Mouse (Mus musculus) embryonic facial prominence, embryonic 12.5 days (tissue): Measurements from ENCODE around the gene Mib2. TPM values are rescaled to one million over a fixed set of nuclear protein-coding genes. Genes with fewer than 3 reads are reported as not detected.

ENCODE experiments used
- polyA plus RNA-seq: library from polyadenylated mRNA; unstranded; fragments of >200 nt; fragmentation: Nextera tagmentation; extraction: Ambion mirVana; gene quantifications from 2 replicates; pipeline ENCODE4 v1.2.1, GENCODE M21; 2016

Gene Mib2
- polyA plus RNA-seq, 1 experiment from 2014 or later = 38.2 TPM

Other genes with a start within 250 kb of the Mib2 start
- gene Tmem52, start 200.1 kb downstream of the Mib2 start, polyA plus RNA-seq = not detected in 2 replicates
- gene Gnb1, start 177.8 kb downstream of the Mib2 start, polyA plus RNA-seq = 570 and 588 TPM in 2 replicates
- 96.6 and 101 TPM in 2 replicates for gene Nadk, start 106.8 kb downstream of the Mib2 start, polyA plus RNA-seq
- 11.4 and 12.5 TPM in 2 replicates for gene Slc35e2, start 67.8 kb downstream of the Mib2 start, polyA plus RNA-seq
- 78.3 and 86.6 TPM in 2 replicates for gene Cdk11b, start 44.3 kb downstream of the Mib2 start, polyA plus RNA-seq
- not detected in 2 replicates for gene Gm10563, start 23.8 kb downstream of the Mib2 start, polyA plus RNA-seq
- 11.3 and 16.1 TPM in 2 replicates for gene Mmp23, start 15.8 kb downstream of the Mib2 start, polyA plus RNA-seq
- gene Fndc10, start 25.1 kb upstream of the Mib2 start, polyA plus RNA-seq = 12.2 and 15.2 TPM in 2 replicates
- 135 and 136 TPM in 2 replicates for gene Ssu72, start 35.6 kb upstream of the Mib2 start, polyA plus RNA-seq
- gene Tmem240, start 65.6 kb upstream of the Mib2 start, polyA plus RNA-seq = 2.2 and 2.5 TPM in 2 replicates
- gene Atad3a, start 91.9 kb upstream of the Mib2 start, polyA plus RNA-seq = 103 and 106 TPM in 2 replicates
- 9.2 and 9.5 TPM in 2 replicates for gene Vwa1, start 105.5 kb upstream of the Mib2 start, polyA plus RNA-seq
- gene Tmem88b, start 116.7 kb upstream of the Mib2 start, polyA plus RNA-seq = 0.69 and 1.0 TPM in 2 replicates
- gene Ankrd65, start 121.2 kb upstream of the Mib2 start, polyA plus RNA-seq = 0.25 TPM in 1 of 2 replicates, not detected in the other
- 214 TPM in 2 replicates for gene Mrpl20, start 133.7 kb upstream of the Mib2 start, polyA plus RNA-seq
- 243 and 253 TPM in 2 replicates for gene Ccnl2, start 143.3 kb upstream of the Mib2 start, polyA plus RNA-seq
- gene Aurkaip1, start 162.1 kb upstream of the Mib2 start, polyA plus RNA-seq = 146 and 149 TPM in 2 replicates
- gene Mxra8, start 170.5 kb upstream of the Mib2 start, polyA plus RNA-seq = 50.7 and 52.6 TPM in 2 replicates
- 8.3 and 16.9 TPM in 2 replicates for gene Dvl1, start 178.2 kb upstream of the Mib2 start, polyA plus RNA-seq
- gene Tas1r3, start 194.2 kb upstream of the Mib2 start, polyA plus RNA-seq = 0.34 and 0.47 TPM in 2 replicates
- 15.9 and 17.1 TPM in 2 replicates for gene Cptp, start 200.2 kb upstream of the Mib2 start, polyA plus RNA-seq
- 83.7 and 85.4 TPM in 2 replicates for gene Ints11, start 200.3 kb upstream of the Mib2 start, polyA plus RNA-seq
- gene Pusl1, start 222.6 kb upstream of the Mib2 start, polyA plus RNA-seq = 56.0 and 56.6 TPM in 2 replicates
- 25.1 and 27.7 TPM in 2 replicates for gene Acap3, start 222.6 kb upstream of the Mib2 start, polyA plus RNA-seq